Mouse (Mus musculus): ENCODE data around the gene Siah2. TPM values are rescaled to one million over a fixed set of nuclear protein-coding genes. Genes with fewer than 3 reads are reported as not detected.
A peak's percentile ranks its signal among the peaks of the same experiment; 100 is the strongest.

Siah2 gene
- total RNA-seq, 2 experiments from 2014 or later, result 18.8 to 20.2 TPM

DNA sequence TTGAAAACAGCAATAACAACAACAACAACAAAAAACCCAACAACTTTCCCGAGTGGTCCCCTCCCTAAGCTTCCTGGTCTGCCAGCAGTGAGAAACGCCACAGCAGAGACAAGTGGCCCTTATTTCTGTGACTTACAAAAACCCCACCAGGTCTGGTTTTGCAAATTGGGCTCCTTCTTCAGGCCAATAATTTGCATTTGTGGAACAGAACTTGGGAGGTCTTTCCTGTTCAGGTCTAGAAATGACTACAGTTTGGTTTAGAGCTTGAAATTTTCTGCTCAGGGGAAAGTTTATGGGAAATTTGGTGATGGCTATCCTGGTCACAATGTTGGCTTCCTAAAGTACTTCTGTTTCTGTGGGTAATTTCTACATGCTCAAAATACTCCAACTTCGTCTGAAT lies 4.6 kb upstream of the Siah2 start:
- no peak for DNase-seq (ENCODE audit: low spot score in 2 of 2)

DNA sequence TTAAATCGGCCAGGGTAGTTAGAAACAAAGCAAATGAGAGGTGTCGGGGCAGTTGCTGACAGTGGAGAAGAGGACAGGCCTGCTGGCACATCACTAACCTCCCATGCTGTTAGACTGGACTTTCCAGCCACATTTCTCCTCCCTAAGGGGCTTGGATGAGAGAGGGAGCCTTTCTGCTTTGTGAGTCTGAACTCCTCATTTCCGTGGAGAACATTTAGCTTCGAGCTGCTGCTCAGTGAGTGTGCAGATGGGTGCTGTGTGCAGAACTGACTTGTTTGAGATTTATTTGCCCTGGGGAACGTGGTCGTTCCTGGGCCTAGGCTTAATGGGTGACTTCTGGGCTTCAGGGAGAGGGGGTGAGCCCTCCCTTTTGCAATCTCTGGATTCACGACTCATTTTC lies 3.3 kb upstream of the Siah2 start:
- no peak for DNase-seq (ENCODE audit: low spot score in 2 of 2)

DNA sequence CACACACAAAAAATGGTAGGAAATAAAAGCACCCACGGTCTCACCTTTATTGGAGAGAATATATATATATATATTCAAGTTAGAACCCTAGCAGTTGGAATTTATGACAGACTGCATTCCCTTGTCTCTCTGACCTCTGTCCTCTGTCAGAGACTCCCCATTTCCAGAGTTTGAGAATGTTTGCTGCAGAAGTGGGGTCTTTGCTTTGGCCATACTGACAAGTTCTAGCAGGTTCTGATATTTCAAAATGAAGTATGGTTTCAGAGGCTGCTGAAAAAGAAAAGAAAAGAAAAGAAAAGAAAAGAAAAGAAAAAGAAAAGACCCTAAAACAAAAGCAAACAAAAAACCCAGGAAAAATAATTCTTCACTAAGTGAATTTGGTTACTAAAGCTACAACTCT lies 2.8 kb upstream of the Siah2 start:
- no peak for DNase-seq (ENCODE audit: low spot score in 2 of 2)

DNA sequence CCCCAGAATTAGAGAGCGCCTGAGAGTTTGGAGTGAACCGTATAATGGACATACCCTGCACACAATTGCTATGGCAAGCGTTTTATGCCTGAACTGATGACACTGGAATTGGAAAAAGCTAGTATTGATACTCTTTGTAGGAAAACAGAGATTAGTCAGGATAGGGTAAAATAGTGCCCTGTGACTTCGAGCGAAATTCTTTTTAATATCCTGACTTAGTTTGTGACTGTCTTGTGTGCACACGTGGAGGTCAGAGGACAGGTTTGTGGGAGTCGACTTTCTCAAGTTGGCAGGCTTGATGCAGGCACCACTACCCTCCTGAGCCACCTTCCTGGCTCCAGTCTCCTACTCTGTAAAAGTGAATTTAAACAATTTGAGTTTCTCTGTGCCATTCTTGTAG lies 1.1 kb upstream of the Siah2 start:
- DNase-seq (ENCODE audit: low spot score in 2 of 2), result no peak

DNA sequence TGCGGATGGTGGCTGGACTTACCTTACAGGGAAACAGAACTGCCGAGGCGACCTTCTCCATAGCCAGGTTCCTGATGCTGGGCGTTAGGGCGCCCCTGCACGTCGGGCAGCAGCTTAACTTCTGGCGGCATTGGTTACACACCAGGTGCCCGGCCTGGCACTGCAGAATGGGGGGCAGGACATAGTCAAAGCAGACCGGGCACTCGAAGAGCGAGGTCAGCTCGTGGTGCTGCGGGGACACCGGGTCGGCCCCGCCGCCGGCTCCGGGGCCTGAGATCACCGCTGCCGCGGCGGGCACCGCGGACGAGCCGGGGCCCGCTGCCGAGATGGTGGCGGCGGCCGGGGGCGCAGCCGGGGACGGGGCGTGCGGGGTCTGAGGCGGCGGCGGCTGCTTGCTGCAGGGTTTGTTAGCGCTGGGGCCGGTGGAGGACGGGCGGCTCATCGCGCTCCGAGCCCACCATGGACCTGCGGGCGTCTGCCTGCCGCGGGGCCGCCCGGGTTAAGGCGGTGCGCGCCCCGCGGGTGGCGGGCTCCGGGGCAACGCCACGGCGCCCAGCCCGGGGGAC lies 743 bp downstream of the Siah2 start:
- DNase-seq (ENCODE audit: low spot score in 2 of 2), result peak; percentile 39 to 45

DNA sequence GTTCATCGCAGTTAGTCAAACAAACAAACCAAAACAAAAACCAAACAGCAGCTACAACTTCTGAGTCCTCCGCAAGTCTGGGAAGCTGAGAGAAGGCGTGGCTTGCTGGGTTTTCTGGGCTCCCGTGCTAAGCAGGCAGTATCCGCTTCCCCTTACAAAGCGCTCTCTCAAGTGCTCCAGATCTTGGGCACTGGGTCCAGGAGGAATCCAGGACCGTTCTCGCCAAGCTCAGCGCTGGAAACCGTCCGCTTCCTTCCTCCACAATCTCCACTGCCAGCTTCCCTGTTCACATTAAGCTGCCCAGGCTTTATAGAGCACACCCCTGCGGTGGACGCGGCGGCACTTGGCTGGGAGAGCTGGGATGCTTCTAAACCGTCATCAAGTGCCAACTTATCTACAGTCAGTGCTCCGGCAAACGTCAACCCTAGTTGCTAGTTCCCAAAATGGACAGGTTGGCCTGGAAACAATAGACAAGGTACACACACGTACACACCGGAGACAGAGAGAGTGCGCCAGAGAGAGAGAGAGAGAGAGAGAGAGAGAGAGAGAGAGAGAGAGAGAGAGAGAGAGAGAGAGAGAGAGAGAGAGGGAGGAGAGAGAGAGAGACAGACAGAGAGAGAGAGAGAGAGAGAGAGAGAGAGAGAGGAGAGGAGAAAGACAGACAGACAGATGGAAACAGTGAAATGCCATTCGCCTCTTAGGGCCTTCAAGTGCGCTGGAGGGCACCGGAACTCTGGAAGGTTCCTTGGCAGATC lies 1.4 kb downstream of the Siah2 start:
- peak; percentile 58 to 67 for DNase-seq (ENCODE audit: low spot score in 2 of 2)

DNA sequence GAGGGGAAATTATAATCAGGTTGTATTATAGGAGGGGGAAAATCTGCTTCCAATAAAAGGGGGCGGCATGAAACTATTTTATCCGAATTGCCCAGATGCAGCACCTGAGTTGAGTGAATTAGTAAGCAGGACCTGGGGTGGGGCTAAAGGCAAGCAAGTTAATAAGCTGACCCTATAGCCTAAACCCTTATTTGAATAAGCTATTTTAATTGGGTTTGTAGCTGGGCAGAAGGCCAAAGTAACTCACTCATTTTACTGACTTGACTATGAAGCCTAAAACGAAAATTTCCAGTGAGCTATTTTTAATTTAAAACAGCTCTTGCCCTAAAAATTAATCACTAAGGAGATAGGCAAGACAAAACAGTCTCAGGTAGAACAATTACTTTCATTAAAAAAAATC lies 2.5 kb downstream of the Siah2 start:
- no peak for DNase-seq (ENCODE audit: low spot score in 2 of 2)

DNA sequence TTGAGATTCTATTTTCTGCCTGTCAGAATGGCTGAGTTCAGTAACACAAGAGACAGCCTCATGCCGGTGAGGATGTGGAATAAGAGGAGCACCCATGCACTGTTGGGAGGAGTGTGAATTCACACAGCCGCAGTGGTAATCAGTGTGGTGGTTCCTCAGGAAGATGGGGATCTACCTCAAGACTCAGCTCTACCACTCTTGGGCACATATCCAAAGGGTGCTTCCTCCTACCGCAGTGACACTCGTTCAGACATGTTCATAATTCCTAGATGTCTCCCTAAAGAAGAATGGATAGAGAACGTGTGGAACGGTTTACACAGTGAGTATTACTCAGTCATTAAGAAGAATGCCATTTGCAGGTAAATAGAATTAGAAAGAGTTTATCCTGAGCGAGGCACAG lies 3.1 kb downstream of the Siah2 start:
- no peak for DNase-seq (ENCODE audit: low spot score in 2 of 2)

DNA sequence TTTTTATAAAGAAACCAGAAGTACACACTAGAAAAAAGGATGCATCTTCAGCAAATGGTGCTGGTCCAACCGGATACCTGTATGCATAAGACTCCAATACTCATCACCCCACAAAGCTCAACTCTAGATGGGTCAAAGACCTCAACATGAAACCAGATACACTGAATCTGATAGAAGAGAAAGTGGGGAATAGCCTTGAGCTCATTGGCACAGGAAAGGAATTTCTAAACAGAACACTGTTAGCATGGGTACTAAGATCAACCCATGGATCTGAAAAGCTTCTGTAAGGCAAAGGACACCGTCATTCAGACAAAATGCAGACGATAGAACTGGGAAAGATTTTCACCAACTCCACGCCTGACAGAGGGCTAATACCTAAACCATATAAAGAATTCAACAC lies 3.6 kb downstream of the Siah2 start:
- DNase-seq (ENCODE audit: low spot score in 2 of 2), result no peak

DNA sequence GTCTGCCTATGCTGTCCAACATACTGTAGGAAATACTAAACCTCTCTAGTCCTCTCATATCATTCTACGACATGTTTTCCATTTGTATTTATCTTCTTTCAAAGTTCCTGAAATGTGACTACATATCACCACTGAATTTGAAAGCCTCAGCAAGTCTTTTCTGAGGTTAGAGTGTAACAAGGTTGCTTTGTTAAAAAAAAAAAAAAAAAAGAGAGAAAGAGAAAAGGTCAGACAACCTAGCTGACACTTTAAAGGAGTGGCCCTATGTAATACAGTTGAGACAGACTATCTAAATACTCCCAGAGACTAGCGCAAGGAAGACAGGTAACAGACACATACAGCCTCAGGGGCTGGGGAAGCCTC lies 5.3 kb downstream of the Siah2 start:
- DNase-seq (ENCODE audit: low spot score in 2 of 2), result no peak

DNA sequence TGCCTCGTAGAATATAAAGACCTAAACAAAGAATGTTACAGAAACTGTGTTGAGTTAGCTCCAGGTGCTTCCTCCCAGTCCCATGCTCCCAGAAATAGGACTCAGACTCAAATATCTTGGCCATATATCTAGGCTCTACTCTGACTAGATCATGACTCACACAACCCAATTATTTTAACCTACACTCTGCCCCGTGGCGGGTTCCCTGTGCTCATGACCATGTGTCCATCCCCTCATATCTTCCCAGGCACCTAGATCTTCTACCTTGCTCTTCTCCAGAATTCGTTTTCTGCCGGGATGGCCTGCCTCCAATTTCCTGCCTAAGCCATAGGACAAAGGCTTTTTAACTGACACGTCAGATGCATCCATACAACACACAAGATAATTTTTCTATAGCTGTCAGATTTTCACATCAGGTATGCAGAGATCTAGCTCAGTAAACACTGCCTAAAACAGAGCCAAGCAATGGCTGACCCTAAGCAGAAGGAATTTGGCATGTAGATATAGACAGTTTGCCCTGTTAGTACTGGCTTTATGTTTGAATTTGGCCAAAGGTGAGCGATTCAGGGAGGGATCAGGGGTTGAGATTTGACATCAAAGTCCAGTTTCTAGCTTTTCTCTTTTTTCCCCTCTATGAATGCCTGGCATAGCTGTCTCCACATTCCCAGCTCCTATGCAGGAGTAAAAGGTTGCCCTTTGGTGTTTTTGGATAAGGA lies 5.8 kb downstream of the Siah2 start:
- no peak for DNase-seq (ENCODE audit: low spot score in 2 of 2)

DNA sequence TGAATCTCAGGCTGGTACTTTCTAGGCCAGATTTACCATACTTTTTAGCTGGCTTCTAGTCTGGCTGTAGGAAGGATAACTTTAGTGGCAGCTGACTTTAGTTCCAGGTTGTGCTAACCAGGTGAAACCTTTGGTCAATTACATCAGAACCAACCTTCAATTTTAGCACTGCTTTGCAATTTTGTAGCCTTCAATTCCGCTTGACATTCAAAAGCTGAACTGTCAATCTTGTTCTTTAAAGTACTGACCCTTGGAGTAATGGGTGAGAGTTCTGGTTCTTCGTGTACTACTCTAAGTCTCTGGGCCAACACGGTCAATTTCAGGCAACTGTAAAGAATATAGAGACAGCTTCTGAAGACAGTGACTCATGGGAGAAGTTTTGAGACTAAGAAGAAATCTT lies 6.8 kb downstream of the Siah2 start:
- DNase-seq (ENCODE audit: low spot score in 2 of 2), result no peak

DNA sequence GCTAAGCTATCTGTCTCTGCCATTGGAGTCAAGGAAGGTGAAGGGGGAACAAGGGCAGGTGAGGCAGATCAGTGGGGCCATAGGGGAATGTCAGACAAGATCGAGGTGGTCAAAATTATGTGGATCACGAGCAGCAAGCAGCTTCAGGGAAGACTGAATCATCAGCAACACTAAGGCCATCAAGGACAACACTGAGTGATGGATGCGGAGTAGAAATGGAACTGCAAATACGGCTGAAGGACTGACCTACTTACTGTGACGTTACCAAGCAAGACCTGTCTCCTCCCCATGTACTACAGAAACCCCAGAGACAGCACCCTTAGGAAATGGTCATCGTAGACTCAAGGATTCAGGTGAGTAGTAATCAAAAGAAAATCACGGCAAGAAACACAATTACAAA lies 8.9 kb downstream of the Siah2 start:
- no peak for DNase-seq (ENCODE audit: low spot score in 2 of 2)

DNA sequence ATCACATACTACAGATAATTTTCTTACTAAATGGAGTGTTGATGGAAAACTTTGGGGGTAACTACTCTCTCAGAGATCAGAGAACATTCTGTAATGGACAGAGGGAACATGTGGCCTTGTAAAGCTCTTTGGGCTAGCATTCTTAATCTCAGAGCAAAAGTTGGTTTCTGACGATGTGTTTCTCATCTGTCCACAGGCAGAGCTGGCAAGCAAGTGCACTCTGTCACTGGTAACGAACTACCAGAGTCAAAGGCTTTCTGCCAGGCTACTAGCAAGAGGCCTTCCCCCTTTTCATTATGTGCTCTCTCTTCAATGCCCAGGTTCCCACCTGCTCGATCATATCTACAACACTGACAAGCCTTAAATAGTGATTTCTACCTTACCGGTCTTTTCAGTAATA lies 9.9 kb downstream of the Siah2 start:
- DNase-seq (ENCODE audit: low spot score in 2 of 2), result no peak

DNA sequence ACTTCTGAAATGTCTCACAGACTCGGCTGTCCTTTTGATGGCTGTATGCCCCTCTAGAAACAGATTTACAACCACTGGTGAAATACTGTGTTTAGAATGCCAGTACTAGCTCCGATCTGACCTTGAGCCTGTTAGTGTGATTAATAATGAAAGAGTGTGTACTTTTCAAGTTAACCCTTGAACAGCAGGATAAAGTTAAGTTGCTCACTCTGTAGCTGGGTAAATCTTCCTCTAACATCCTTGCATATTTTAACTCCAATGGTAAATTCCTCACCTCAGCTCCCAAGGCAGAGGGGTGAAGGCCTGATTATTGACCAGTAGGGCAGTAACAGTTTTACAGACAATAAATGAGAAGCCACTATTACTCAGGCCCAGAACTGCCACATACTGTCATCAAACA lies 10.4 kb downstream of the Siah2 start:
- DNase-seq (ENCODE audit: low spot score in 2 of 2), result no peak

DNA sequence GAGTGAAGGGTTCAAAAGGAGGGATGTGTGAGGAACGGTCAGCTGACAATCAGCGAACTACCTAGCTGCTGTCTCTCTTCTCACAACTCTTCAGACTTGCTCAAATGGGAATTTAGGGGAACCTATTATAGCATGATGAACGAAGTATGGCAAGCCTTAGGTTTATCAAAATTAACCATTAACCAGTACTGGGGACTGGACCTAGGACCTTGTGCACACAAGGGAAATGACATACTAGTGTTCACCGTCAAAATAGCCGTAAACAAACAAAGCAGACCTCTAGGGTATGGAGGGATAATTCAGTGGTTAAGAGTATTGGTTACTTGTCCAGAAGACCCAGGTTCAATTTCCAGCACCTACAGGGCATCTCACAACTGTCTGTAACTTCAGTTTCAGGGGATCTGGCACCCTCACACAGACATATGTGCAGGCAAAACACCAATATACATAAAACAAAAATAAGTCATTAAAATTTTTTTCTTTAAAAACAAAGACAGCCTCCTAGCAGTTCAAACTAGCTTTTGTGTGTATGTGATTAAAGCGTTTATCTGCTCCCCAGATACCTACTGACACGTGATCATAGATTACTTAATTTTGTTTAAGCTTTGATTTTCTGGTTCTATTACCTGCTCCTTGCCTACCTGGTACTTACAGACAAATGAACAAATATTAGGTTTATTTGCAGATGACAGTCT lies 11.1 kb downstream of the Siah2 start:
- DNase-seq (ENCODE audit: low spot score in 2 of 2), result no peak

DNA sequence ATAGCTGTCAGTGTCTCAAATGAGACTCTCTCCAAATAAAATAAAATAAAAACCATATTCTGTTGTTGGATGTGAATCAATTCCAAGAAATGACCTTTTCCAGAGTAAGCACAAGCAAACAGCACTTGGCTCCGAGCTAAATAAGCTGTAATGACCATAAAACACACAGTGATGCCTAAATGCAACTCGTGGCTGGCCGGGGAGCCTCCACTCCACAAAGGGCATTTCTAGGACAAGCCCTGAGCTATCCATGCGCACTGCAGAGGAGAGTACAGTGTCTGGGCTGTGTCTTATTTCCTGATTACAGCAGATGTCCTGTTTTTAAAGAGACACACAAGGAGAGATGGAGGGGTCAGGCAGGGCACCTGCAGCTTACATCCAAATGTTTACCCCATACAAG lies 12.2 kb downstream of the Siah2 start:
- no peak for DNase-seq (ENCODE audit: low spot score in 2 of 2)

DNA sequence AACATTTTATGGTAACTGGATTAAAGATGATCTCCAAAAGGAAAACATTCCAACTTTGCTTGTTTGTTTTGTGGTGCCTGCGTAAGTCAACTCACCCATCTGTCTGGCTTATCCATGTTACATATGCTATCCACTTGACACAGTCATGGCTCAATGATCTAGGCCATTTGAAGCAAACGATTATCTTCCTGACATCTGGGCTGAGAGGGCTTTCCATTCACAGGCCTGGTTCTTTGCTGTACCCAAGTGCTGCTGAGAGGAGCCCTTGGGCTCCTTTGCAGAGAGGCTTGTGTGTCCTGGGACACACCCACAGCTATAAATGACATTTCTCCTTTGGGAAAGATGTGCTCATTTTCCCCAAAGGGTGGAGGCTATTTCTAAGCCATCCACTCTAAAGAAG lies 13.3 kb downstream of the Siah2 start:
- DNase-seq (ENCODE audit: low spot score in 2 of 2), result no peak

DNA sequence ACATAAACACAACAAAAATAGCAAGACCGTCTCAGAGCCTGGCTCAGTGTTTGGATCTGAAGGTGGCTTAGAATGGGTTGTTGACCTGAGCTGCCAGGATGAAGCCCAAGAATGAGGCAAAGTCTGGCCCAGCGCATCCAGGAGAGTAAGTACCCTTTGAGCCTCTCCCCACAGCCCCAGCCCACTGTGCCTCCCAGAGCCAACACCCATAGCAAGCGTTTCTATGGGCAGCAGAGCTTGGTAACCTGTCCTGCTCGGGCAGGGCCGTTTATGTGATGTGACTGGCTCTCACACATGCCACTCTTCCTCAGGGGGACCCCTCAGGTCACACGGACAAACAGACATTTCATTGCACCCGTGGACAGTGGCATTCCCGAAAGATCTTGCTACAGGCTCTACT lies 13.8 kb downstream of the Siah2 start:
- no peak for DNase-seq (ENCODE audit: low spot score in 2 of 2)

DNA sequence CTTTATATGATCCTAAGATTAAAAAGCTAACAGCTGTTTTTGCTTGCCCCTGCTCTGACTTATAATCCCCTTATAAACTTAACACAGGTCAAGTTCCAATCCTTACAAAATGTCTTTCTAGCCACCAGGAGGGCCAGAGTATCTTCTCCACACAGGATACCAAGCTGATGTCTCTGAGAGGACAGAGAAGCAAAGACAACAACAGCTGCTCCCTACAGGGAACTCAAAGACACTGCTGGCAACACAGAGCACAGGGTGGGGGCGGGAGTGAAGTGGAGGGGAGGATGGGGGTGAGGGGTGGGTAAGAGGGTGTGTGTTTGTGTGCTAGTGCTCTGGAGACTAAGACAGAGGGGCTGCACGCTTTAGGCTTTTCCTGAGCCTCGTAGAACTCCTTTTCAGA lies 14.6 kb downstream of the Siah2 start:
- no peak for DNase-seq (ENCODE audit: low spot score in 2 of 2)

DNA sequence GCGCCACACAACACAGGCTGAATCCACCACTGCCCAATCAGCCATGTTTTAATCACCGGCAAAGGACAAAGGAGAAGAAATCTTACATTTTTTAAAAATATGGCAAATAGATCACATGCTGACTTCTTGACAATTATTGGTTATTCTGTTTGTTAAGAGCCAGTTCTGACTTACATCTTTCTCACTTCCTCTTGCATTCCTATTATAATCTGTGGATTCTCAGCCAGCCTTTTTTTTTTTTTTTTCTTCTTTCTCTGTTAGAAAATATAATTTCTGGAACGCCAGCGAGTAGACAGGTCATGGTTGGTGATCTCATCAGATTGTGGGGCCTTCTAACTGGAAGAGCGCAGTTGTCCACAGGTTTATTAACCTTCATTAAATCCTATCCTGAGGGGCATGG lies 18.9 kb downstream of the Siah2 start:
- no peak for DNase-seq (ENCODE audit: low spot score in 2 of 2)

DNA sequence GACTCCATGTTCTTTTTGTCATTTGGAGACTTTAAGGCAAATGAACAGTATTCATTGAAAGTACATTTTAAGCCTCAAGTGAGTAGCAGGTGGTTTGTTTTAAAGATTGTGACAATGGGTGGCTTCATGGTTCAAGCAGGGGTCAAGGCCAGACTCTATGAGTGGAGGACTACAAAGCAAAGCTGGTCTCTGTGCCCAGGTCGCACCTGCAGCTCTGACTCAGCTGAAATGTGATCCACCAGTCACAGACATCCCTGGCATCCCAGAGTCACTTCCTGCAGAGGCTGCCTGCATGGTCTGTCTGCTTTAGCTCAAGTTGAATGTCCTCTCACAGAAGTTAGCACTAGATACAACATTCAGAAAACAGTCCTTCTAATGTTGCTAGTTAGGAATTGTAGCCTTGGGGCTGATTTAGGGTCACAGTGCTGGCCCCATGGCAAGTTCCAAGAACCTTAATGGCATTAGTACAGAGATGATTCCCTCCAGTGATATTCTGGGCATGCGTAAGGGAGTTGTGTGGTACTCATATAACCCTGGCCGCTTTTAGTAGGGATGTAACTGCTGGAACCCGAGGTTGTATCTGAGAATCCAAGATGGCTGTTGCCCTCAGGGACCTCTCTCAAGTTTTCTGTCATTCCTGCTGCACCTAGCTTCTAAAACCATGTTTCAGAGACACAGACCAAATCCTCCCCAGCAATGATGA lies 19.6 kb downstream of the Siah2 start:
- no peak for DNase-seq (ENCODE audit: low spot score in 2 of 2)

Measured in layer of hippocampus, postnatal 14 days (tissue).